Mouse (Mus musculus) stomach, postnatal 0 days (tissue): ENCODE results near the gene Il33. TPM values are rescaled to one million over a fixed set of nuclear protein-coding genes. Genes with fewer than 3 reads are reported as not detected.

Experiments
- ATAC-seq: fragments of 200-750 bp; cut with Nextera tagmentation; 2 replicates; pipeline ENCODE4 v1.8.0; 2017; ENCODE audit not compliant: low FRiP score, low TSS enrichment
- DNase-seq: peaks from one replicate; pipeline ENCODE4 v3.0.0-alpha.2; 2016; ENCODE audit warnings: low spot score
- H3K27ac ChIP-seq: fragments of 300-500 bp; sonication (generic); replicated peaks from 2 replicates; pipeline ENCODE4 v1.5.1; 2014; ENCODE audit warnings: mild to moderate bottlenecking, control low read depth
- H3K27me3 ChIP-seq: fragments of 300-500 bp; sonication (generic); 2 replicates; pipeline ENCODE4 v1.6.1; 2014; ENCODE audit warnings: low read length; ENCODE audit not compliant: control insufficient read depth, insufficient read depth
- H3K36me3 ChIP-seq: fragments of 300-500 bp; sonication (generic); 2 replicates; pipeline ENCODE4 v1.6.1; 2014; ENCODE audit warnings: low read length, mixed read lengths; ENCODE audit not compliant: control insufficient read depth, insufficient read depth
- H3K4me1 ChIP-seq: fragments of 300-500 bp; sonication (generic); replicated peaks from 2 replicates; pipeline ENCODE4 v1.6.1; 2014; ENCODE audit warnings: antibody characterized with exemption; ENCODE audit not compliant: control insufficient read depth, insufficient read depth
- H3K4me2 ChIP-seq: fragments of 300-500 bp; sonication (generic); replicated peaks from 2 replicates; pipeline ENCODE4 v1.6.1; 2014; ENCODE audit warnings: low read depth, mild to moderate bottlenecking, control low read depth, moderate library complexity
- H3K4me3 ChIP-seq: fragments of 300-500 bp; sonication (generic); 2 replicates; pipeline ENCODE4 v1.5.1; 2014; ENCODE audit warnings: low read depth, low read length, control low read depth
- H3K9ac ChIP-seq: fragments of 300-500 bp; sonication (generic); 2 replicates; pipeline ENCODE4 v1.6.1; 2014; ENCODE audit warnings: mild to moderate bottlenecking, low read length, control low read depth, mixed read lengths
- H3K9me3 ChIP-seq: fragments of 300-500 bp; sonication (generic); 2 replicates; pipeline ENCODE4 v1.6.1; 2016; ENCODE audit warnings: low read length; ENCODE audit not compliant: control insufficient read depth
- CTCF ChIP-seq: IDR thresholded peaks from 2 replicates; pipeline ENCODE4 v1.5.1; 2016; ENCODE audit warnings: antibody characterized with exemption, low read depth, mild to moderate bottlenecking, moderate library complexity
- EP300 ChIP-seq: optimal IDR thresholded peaks from 2 replicates; pipeline ENCODE3; 2016; ENCODE audit warnings: antibody characterized with exemption
- WGBS: fragments of 180-500 bp; shearing (Covaris S2); extraction: QIAGEN DNeasy Blood & Tissue Kit; methylation state at CpG from one replicate; pipeline ENCODE4 v1.1.7; 2014; 5-methylcytosine and 5-hydroxymethylcytosine counted together
- polyA plus RNA-seq: library from polyadenylated mRNA; unstranded; fragments of >200 nt; fragmentation: Nextera tagmentation; extraction: Ambion mirVana; gene quantifications from 2 replicates; pipeline ENCODE4 v1.2.1, GENCODE M21; 2015

Il33 gene
- polyA plus RNA-seq, 1 experiment from 2014 or later, result 54.4 TPM

- ATAC-seq (no peak), DNase-seq (no peak)
- Histone ChIP-seq H3K27ac (no peak overlapping the region), H3K4me1 (peaks cover 2% of the 10 kb centered on the region), H3K4me2 (no peak overlapping the region), H3K9me3 (no peaks in the 10 kb centered on the region), H3K4me3 (no peak overlapping the region), H3K36me3 (no peaks in the 10 kb centered on the region), H3K27me3 (no peaks in the 10 kb centered on the region), H3K9ac (no peak overlapping the region)
- WGBS, result 87% methylated on average over 9 of the region's 9 CpGs
- TF ChIP-seq CTCF (no peak), EP300 (no peak)
Observed at GRCm38 (mm10) chr19:29947056-29947455, 22.1 kb downstream of the Il33 start.

- H3K4me2 ChIP-seq, result peak overlapping the region; percentile 62
- H3K27ac ChIP-seq, result 0 out of 2 replicates have a peak overlapping the region, but pooled peaks have one; percentile 25
- no peaks in the 10 kb centered on the region for H3K27me3 ChIP-seq
- H3K4me3 ChIP-seq, result peak overlapping the region; percentile 34
- H3K4me1 ChIP-seq, result peaks cover 2% of the 10 kb centered on the region
- ATAC-seq (peak; percentile 95), DNase-seq (peak; percentile 82)
- no peaks in the 10 kb centered on the region for H3K9me3 ChIP-seq
- no peaks in the 10 kb centered on the region for H3K36me3 ChIP-seq
- peak; percentile 84 for TF ChIP-seq CTCF
- TF ChIP-seq EP300, result no peak
- WGBS, result 20% methylated on average over 25 of the region's 25 CpGs
- H3K9ac ChIP-seq, result no peak overlapping the region
Observed at GRCm38 (mm10) chr19:29947891-29948801, 23.2 kb downstream of the Il33 start.

GRCm38 (mm10) chr19:29952538-29952937, 27.6 kb downstream of the Il33 start:
- Histone ChIP-seq H3K27me3 (no peaks in the 10 kb centered on the region), H3K36me3 (no peaks in the 10 kb centered on the region), H3K4me2 (no peak overlapping the region), H3K27ac (no peak overlapping the region), H3K4me1 (peaks cover 2% of the 10 kb centered on the region), H3K9ac (no peak overlapping the region), H3K4me3 (no peak overlapping the region), H3K9me3 (no peaks in the 10 kb centered on the region)
- WGBS, result 91% methylated on average over 5 of the region's 5 CpGs
- DNase-seq (no peak), ATAC-seq (no peak)
- no peak for TF ChIP-seq CTCF
- no peak for TF ChIP-seq EP300

GRCm38 (mm10) chr19:29953833-29954232, 28.9 kb downstream of the Il33 start:
- H3K9me3 ChIP-seq, result no peaks in the 10 kb centered on the region
- no peaks in the 10 kb centered on the region for H3K27me3 ChIP-seq
- no peak overlapping the region for H3K4me3 ChIP-seq
- no peak overlapping the region for H3K9ac ChIP-seq
- no peak overlapping the region for H3K27ac ChIP-seq
- no peak overlapping the region for H3K4me2 ChIP-seq
- no peaks in the 10 kb centered on the region for H3K36me3 ChIP-seq
- DNase-seq (no peak), ATAC-seq (no peak)
- 86% methylated on average over 3 of the region's 3 CpGs for WGBS
- no peaks in the 10 kb centered on the region for H3K4me1 ChIP-seq
- TF ChIP-seq EP300 (no peak), CTCF (no peak)

- no peak overlapping the region for H3K4me3 ChIP-seq
- no peaks in the 10 kb centered on the region for H3K4me1 ChIP-seq
- no peak overlapping the region for H3K9ac ChIP-seq
- no peak overlapping the region for H3K4me2 ChIP-seq
- H3K27ac ChIP-seq, result no peak overlapping the region
- H3K9me3 ChIP-seq, result no peaks in the 10 kb centered on the region
- no peaks in the 10 kb centered on the region for H3K27me3 ChIP-seq
- no peaks in the 10 kb centered on the region for H3K36me3 ChIP-seq
- no peak for ATAC-seq
- WGBS, result 73% methylated on average over 2 of the region's 2 CpGs
- TF ChIP-seq EP300 (no peak), CTCF (no peak)
- no peak for DNase-seq
Observed at GRCm38 (mm10) chr19:29955454-29955853, 30.5 kb downstream of the Il33 start.

GRCm38 (mm10) chr19:29960906-29961305, 36.0 kb downstream of the Il33 start:
- TF ChIP-seq CTCF (no peak), EP300 (no peak)
- no peak overlapping the region for H3K9ac ChIP-seq
- H3K27me3 ChIP-seq, result no peaks in the 10 kb centered on the region
- no peak overlapping the region for H3K4me2 ChIP-seq
- WGBS, result 80% methylated on average over 4 of the region's 4 CpGs
- H3K4me1 ChIP-seq, result no peaks in the 10 kb centered on the region
- no peaks in the 10 kb centered on the region for H3K9me3 ChIP-seq
- ATAC-seq, result no peak
- no peak for DNase-seq
- H3K27ac ChIP-seq, result no peak overlapping the region
- no peak overlapping the region for H3K4me3 ChIP-seq
- H3K36me3 ChIP-seq, result no peaks in the 10 kb centered on the region
